Mouse (Mus musculus): Measurements from ENCODE around the gene Snap25.

Snap25 gene

DNA sequence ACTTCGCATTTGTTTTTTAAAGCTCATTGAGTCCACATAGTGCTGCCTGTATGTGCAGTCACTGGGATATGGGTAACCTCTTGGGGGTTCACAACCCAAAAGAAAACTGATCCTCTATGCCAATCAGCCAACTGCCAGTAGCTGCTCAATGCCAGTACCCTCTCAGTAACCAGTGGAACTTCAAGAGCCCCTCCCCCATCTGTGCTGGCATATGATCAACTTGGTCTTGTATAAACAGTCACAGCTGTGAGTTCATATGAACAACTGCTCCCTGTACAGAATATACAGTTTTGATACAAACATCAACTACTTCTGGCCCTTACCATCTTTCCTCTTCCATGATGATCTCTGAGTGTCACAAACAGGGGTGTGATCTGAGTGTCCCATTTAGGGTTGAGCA is 98.1 kb downstream of the Snap25 start:
- no peak for DNase-seq (ENCODE audit: low read depth)

DNA sequence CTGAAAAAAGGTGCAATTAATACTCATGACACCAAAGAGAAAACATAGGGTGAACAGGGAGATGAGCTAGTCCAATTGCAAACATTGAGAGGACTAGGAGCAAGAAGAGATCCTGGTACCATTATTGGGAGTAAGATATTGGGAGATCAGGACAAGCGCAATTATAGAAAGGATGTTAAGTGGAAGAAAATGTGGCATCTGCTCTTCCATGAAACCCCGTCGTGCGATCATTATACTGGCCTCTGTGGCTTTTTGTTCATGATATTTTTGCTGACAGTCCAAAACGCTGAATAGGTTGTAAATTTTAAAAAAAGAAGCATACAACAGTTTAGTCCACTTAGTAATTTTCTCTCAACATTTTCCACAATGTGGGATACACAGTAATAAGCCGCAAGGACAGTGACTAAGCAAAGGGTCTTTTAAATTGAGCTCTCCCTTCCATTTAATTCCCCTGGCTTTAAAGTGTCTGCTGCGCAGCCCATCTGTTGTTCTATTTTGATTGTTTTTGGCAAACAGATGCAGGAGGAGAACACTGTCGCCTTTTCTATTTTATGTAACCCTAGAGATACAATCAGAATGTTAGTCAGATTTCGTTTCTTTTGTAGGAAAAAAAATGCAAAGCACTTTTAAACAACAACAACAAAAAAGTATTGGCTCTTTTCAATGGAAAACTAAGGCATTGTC is 103.6 kb downstream of the Snap25 start:
- DNase-seq (ENCODE audit: low read depth): no peak

DNA sequence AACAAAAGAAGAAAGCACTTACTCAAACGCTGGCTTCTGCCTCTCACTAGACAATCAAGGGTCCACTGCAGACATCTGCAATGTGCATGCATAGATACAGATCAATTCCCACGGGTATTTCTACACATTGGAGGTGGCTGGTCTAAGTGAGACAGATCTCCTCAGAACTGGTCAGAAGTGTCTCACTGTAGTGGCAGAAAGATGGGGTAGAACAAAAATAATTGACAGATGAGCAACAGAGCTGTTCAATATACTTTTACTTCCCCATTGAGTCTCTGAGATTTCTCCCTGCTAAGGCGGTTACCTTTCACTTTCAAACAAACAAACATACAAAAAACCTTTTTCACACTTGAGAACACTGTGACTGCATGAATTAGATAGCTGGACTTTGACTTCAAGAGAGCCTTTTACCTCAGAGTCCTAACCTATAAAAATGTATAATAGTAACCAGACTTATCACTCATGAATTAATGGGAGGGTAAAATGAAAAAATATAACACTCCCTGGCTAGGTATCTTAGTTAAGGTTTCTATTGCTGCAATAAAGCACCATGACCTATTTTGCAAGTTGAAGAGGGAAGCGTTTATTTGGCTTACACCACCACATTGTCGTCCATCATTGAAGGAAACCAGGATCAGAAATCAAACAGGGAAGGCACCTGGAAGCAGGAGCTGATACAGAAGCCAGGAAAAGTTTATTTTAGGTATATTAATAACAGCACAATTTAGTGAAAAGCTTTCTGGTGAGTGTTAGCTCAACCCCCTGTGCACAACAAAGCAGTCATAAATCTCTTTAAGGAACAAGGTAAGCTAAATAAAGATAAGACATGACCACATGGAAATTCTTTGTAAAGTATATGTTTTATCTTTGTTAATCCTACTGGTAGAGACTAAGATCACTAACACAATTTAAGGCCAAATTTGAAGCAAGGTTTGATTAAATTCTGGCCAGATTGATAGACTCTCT is 110.8 kb downstream of the Snap25 start:
- no peak for DNase-seq (ENCODE audit: low read depth)

DNA sequence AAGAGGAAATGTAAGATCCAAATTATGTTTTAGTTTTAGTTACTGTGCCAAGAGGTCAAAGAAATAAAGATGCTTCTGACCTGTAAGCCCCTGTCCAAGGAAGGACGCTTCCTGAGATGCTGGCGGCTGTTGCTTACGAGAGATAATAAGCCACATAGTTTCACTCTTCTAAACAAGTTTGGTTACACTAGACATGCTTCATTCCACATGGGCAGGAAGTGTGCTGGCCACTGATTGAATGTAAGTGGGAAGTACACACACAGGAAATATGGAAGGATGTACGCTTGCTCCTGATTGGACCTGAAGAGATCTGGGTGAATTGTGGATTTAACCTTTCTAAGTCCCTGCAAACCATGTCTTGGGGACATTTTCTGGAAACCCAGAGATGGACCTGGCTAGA is 114.4 kb downstream of the Snap25 start:
- peak; percentile 55 for DNase-seq (ENCODE audit: low read depth)
